Mouse (Mus musculus) megakaryocyte, adult 5-6 weeks (primary cell): Measurements from ENCODE around the gene Dctd. TPM values are rescaled to one million over a fixed set of nuclear protein-coding genes. Genes with fewer than 3 reads are reported as not detected.
"Not testable (repeated sequence)": the region's sequence is repeated elsewhere in the genome, so short reads cannot be mapped to it uniquely, and the experiment has no call there.

Source experiments
- ATAC-seq: 2 replicates; pipeline ENCODE4 v1.8.0; 2016; ENCODE audit warnings: mild to moderate bottlenecking, inconsistent platforms; ENCODE audit not compliant: poor library complexity, severe bottlenecking
- total RNA-seq, 2 experiments: library from RNA; stranded (forward) in 1 of 2; stranded (reverse) in 1 of 2; fragments of 153-499, 151-499 nt in 1 of 2; fragments of 221-1000, 200-1000 nt in 1 of 2; gene quantifications; 2 replicates each; pipeline versions ENCODE4 v1.2.3 to v1.2.4; 2015 to 2017

Gene Dctd
- total RNA-seq, 2 experiments from 2014 or later, result 2.8 to 3.7 TPM

- no peak for ATAC-seq
These were observed 42.1 kb downstream of the Dctd start for GRCm38 (mm10) chr8:48141023-48141422.

- ATAC-seq, result no peak
These were observed 46.9 kb downstream of the Dctd start for GRCm38 (mm10) chr8:48145766-48146165.

GRCm38 (mm10) chr8:48146449-48146848, 47.6 kb downstream of the Dctd start:
- no peak for ATAC-seq

GRCm38 (mm10) chr8:48152062-48152738, 53.3 kb downstream of the Dctd start:
- no peak for ATAC-seq

GRCm38 (mm10) chr8:48153360-48154121, 54.6 kb downstream of the Dctd start:
- no peak for ATAC-seq

GRCm38 (mm10) chr8:48157718-48158117, 58.8 kb downstream of the Dctd start:
- ATAC-seq, result no peak

GRCm38 (mm10) chr8:48158560-48159217, 59.8 kb downstream of the Dctd start:
- no peak for ATAC-seq

- ATAC-seq, result no peak
These were observed 78.5 kb downstream of the Dctd start for GRCm38 (mm10) chr8:48177406-48177805.

GRCm38 (mm10) chr8:48177876-48178275, 79.0 kb downstream of the Dctd start:
- ATAC-seq, result no peak

GRCm38 (mm10) chr8:48178993-48179392, 80.1 kb downstream of the Dctd start:
- no peak for ATAC-seq

GRCm38 (mm10) chr8:48180146-48180545, 81.3 kb downstream of the Dctd start:
- not testable (repeated sequence) for ATAC-seq

- no peak for ATAC-seq
These were observed 82.1 kb downstream of the Dctd start for GRCm38 (mm10) chr8:48181000-48181399.

- no peak for ATAC-seq
These were observed 84.9 kb downstream of the Dctd start for GRCm38 (mm10) chr8:48183758-48184157.

GRCm38 (mm10) chr8:48188586-48188985, 89.7 kb downstream of the Dctd start:
- ATAC-seq, result no peak

GRCm38 (mm10) chr8:48195971-48196370, 97.1 kb downstream of the Dctd start:
- no peak for ATAC-seq

- no peak for ATAC-seq
These were observed 100.3 kb downstream of the Dctd start for GRCm38 (mm10) chr8:48199171-48199570.

- no peak for ATAC-seq
These were observed 103.7 kb downstream of the Dctd start for GRCm38 (mm10) chr8:48202632-48203031.

Other genes starting within 250 kb of the Dctd start
- 2.0 and 2.1 TPM in 2 replicates for gene Wwc2, start 108.2 kb upstream of the Dctd start, total RNA-seq (2015)
- 2.3 and 2.6 TPM in 2 replicates for gene Wwc2, start 108.2 kb upstream of the Dctd start, total RNA-seq (2017)